Mouse (Mus musculus) megakaryocyte, embryonic 14.5 days (primary cell): ENCODE data around the gene Mob3b. TPM values are rescaled to one million over a fixed set of nuclear protein-coding genes. Genes with fewer than 3 reads are reported as not detected.
A peak's percentile ranks its signal among the peaks of the same experiment; 100 is the strongest.

ENCODE experiments used
- H3K27me3 ChIP-seq: replicated peaks from 2 replicates; pipeline ENCODE3; 2012; ENCODE audit warnings: inconsistent platforms
- H3K36me3 ChIP-seq: replicated peaks from 2 replicates; pipeline ENCODE3; 2012; ENCODE audit warnings: low read length, inconsistent platforms, mixed read lengths
- H3K4me1 ChIP-seq: 2 replicates; pipeline ENCODE4 v1.6.1; 2012; ENCODE audit warnings: inconsistent platforms
- H3K4me3 ChIP-seq: replicated peaks from 2 replicates; pipeline ENCODE3; 2012; ENCODE audit warnings: moderate library complexity, mild to moderate bottlenecking, inconsistent platforms
- H3K9me3 ChIP-seq: 2 replicates; pipeline ENCODE4 v1.6.1; 2012; ENCODE audit warnings: inconsistent platforms
- FLI1 ChIP-seq: IDR thresholded peaks from 2 replicates; pipeline ENCODE4 v1.6.1; 2012; ENCODE audit warnings: low read length, inconsistent platforms, mixed read lengths
- GATA1 ChIP-seq: IDR thresholded peaks from 3 replicates; pipeline ENCODE4 v1.6.1; 2012; ENCODE audit warnings: mixed read lengths, low read length, inconsistent platforms, borderline replicate concordance
- polyA plus RNA-seq: library from polyadenylated mRNA; stranded (reverse); fragments of >175 nt; gene quantifications from 2 replicates; pipeline ENCODE4 v1.2.3, GENCODE M21; 2012; ENCODE audit warnings: low replicate concordance; ENCODE audit not compliant: insufficient read depth

The Mob3b gene
- polyA plus RNA-seq, 1 experiment, result 0.34 TPM

GRCm38 (mm10) chr4:35173551-35173950 lies 16.3 kb upstream of the Mob3b start:
- no peak overlapping the region for H3K4me3 ChIP-seq
- peaks cover 7% of the 10 kb centered on the region; the same call in 1 of the 2 replicates for H3K9me3 ChIP-seq
- no peaks in the 10 kb centered on the region for H3K4me1 ChIP-seq
- no peaks in the 10 kb centered on the region for H3K27me3 ChIP-seq
- no peaks in the 10 kb centered on the region for H3K36me3 ChIP-seq
- TF ChIP-seq FLI1 (no peak), GATA1 (no peak)

- Histone ChIP-seq H3K27me3 (no peaks in the 10 kb centered on the region), H3K36me3 (no peaks in the 10 kb centered on the region)
- TF ChIP-seq FLI1 (no peak), GATA1 (no peak)
Observed at GRCm38 (mm10) chr4:35172471-35172870, 15.2 kb upstream of the Mob3b start.

GRCm38 (mm10) chr4:35169571-35170125 lies 12.4 kb upstream of the Mob3b start:
- no peak overlapping the region for H3K4me3 ChIP-seq
- TF ChIP-seq FLI1 (no peak), GATA1 (no peak)
- H3K27me3 ChIP-seq, result no peaks in the 10 kb centered on the region
- no peaks in the 10 kb centered on the region for H3K36me3 ChIP-seq
- H3K4me1 ChIP-seq, result peaks cover 7% of the 10 kb centered on the region
- peaks cover 7% of the 10 kb centered on the region; the same call in 1 of the 2 replicates for H3K9me3 ChIP-seq

More at GRCm38 (mm10) chr4:35172471-35172870, 15.2 kb upstream of the Mob3b start:
- peaks cover 7% of the 10 kb centered on the region; the same call in 1 of the 2 replicates for H3K9me3 ChIP-seq
- no peak overlapping the region for H3K4me3 ChIP-seq
- no peaks in the 10 kb centered on the region for H3K4me1 ChIP-seq

DNA sequence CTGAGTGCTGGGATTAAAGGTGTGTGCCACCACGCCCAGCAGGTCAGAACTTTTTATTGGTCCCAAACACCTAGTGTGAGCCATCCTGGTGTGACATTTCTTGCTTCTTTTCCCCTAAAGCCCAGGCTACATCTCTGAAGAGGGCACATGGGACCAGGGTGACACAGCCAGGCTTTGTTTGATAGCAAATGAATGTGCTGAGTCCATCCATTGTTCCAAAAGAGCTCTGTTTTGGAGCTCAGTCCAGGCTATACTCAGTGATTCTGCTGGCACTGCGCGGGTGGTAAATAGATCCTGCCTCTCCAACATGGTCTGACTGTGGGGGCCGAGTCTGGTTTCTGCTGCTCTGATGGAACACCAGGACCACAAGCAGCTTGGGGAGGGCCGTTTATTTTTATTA lies 10.6 kb upstream of the Mob3b start:
- H3K36me3 ChIP-seq, result no peaks in the 10 kb centered on the region

DNA sequence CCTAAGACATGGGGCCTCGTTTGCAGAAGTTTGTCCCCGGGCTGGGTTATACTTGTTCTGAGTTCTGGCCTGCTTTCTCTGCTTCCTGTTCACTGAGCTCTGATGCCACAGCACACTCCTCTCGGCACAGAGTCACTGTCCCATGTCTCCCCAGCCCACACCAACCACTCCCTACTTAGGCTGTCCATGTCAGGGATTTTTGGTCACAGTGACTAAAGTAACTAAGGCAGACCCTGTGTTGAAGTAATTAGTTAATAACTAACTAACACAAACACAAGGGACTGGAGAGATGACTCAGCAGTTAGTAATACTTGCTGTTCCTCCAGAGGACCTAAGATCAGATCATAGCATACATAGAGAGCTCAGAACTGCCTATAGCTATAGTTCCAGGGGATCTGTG lies 8.7 kb upstream of the Mob3b start:
- Histone ChIP-seq H3K4me3 (no peak overlapping the region), H3K36me3 (no peaks in the 10 kb centered on the region), H3K4me1 (peaks cover 7% of the 10 kb centered on the region), H3K9me3 (peaks cover 4% of the 10 kb centered on the region; the same call in 1 of the 2 replicates), H3K27me3 (no peaks in the 10 kb centered on the region)
- TF ChIP-seq FLI1 (no peak), GATA1 (no peak)

More for the DNA sequence above, 10.6 kb upstream of the Mob3b start:
- peaks cover 7% of the 10 kb centered on the region; the same call in 1 of the 2 replicates for H3K9me3 ChIP-seq
- no peak overlapping the region for H3K4me3 ChIP-seq
- no peak for TF ChIP-seq FLI1
- peaks cover 7% of the 10 kb centered on the region for H3K4me1 ChIP-seq
- no peaks in the 10 kb centered on the region for H3K27me3 ChIP-seq

DNA sequence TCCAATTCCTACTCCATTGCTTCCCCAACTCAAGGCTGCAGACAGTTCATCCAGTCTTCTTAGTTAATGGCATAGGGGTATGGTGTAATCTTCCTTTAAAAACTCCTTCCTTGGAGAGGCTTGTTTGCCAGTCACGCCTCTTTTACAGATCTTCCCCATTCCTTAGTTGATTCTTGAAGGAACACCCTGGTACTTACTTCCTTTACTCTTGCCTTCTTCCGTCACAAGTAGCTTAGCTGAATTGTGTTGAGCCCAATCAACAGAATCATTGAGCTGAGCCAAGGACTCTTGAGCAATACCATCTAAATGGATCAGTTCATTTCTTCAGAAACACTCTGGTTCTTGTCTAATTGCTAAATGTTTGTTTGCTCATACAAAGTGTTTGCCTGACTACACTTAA lies 8.0 kb upstream of the Mob3b start:
- Histone ChIP-seq H3K4me3 (no peak overlapping the region), H3K9me3 (peaks cover 4% of the 10 kb centered on the region; the same call in 1 of the 2 replicates), H3K36me3 (no peaks in the 10 kb centered on the region), H3K4me1 (peaks cover 7% of the 10 kb centered on the region), H3K27me3 (no peaks in the 10 kb centered on the region)
- no peak for TF ChIP-seq FLI1
- TF ChIP-seq GATA1, result no peak

- peaks cover 23% of the 10 kb centered on the region for H3K27me3 ChIP-seq
- TF ChIP-seq FLI1, result no peak
- no peak for TF ChIP-seq GATA1
- peaks cover 4% of the 10 kb centered on the region; the same call in 1 of the 2 replicates for H3K9me3 ChIP-seq
- no peak overlapping the region for H3K4me3 ChIP-seq
- H3K4me1 ChIP-seq, result peaks cover 26% of the 10 kb centered on the region
- no peaks in the 10 kb centered on the region for H3K36me3 ChIP-seq
Observed at GRCm38 (mm10) chr4:35157815-35158214, 531 bp upstream of the Mob3b start.

GRCm38 (mm10) chr4:35156149-35156611 lies 1.1 kb downstream of the Mob3b start:
- no peaks in the 10 kb centered on the region for H3K36me3 ChIP-seq
- no peak for TF ChIP-seq GATA1
- peaks cover 26% of the 10 kb centered on the region for H3K4me1 ChIP-seq
- H3K4me3 ChIP-seq, result peak overlapping the region; percentile 95
- no peaks in the 10 kb centered on the region for H3K9me3 ChIP-seq
- H3K27me3 ChIP-seq, result peaks cover 23% of the 10 kb centered on the region

DNA sequence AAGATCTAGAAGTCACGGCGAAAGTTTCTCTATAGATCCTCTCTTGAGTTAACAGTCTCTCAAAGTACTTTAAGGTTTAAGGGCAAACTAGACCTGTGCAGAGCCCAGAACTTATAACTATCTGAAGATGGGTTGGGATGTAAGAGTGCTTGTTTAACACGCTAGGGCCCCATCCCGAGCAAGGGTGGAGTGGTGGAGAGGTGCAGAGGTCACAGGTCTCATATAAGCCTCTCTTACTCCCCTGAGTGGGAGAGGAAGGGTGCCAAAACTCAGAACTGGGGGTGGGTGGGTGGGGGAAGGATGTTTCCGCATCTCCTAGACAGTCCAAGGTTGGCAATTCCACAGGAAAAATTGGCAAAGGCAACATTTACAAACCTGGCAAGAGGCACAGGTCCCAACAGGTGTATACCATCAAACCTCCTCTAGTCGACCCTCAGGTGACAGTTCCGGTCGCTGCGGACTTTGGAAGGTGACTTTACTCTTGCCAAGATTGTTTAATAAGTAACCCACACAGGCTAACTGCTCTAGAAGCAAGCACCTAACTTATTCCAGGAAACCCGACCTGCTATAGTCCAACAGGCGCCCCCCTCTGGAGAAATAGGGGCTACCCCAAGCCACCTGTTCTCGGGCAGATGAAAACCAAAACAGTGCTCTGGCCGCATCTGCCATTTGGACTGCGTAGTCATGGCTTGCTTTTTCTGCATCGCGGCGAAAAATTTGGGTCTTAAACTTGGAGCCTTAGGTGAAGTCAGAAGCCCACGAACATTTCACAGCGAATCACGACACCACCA lies 2.0 kb downstream of the Mob3b start:
- peaks cover 26% of the 10 kb centered on the region for H3K4me1 ChIP-seq
- H3K9me3 ChIP-seq, result no peaks in the 10 kb centered on the region
- peaks cover 23% of the 10 kb centered on the region for H3K27me3 ChIP-seq
- no peaks in the 10 kb centered on the region for H3K36me3 ChIP-seq
- TF ChIP-seq FLI1, result no peak
- no peak for TF ChIP-seq GATA1
- peak overlapping the region; percentile 95 for H3K4me3 ChIP-seq

GRCm38 (mm10) chr4:35154051-35154450 lies 3.2 kb downstream of the Mob3b start:
- H3K27me3 ChIP-seq, result peaks cover 23% of the 10 kb centered on the region
- no peaks in the 10 kb centered on the region for H3K9me3 ChIP-seq
- no peak overlapping the region for H3K4me3 ChIP-seq
- peaks cover 26% of the 10 kb centered on the region for H3K4me1 ChIP-seq
- no peaks in the 10 kb centered on the region for H3K36me3 ChIP-seq
- TF ChIP-seq GATA1 (no peak), FLI1 (no peak)
